Mouse (Mus musculus): ENCODE data around the gene Mterf4.

DNA sequence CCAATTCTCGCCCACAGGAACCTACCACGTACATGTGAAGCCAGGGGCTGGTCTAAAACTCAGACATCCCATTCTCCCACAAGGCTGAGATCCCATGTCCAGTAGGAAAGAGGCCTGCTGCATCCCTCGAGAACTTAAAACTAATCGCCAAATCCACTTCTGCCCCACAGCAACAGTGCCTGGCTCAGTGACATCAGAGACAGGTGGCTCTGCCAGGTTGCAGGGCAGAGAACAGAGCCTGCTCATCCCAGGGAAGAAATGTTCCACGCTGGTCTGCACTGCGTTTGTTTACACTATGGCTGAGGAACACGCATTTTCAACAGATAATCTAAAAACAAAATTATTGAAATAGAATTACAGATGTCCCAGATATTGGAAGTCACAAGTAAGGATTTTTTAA is 28.7 kb downstream of the Mterf4 start:
- TF ChIP-seq CTCF (conservative IDR thresholded peaks at IDR 0.05; ENCODE audit: insufficient read depth, insufficient read length, low read depth, low read length), result no peak
- no peak for TF ChIP-seq POLR2A (IDR thresholded peaks at IDR 0.05; ENCODE audit: low read depth, low read length)
